In genomic region chr1:182408684-182409327, GRCm38 (mm10) we compare ENCODE assay signal across 8 mouse cellular contexts. TPM values are rescaled to one million over a fixed set of nuclear protein-coding genes. Genes with fewer than 3 reads are reported as not detected.
A peak's percentile ranks its signal among the peaks of the same experiment; 100 is the strongest.
DNase-seq lines count a peak whose midpoint lies in the region; ATAC-seq lines count a peak whose summit lies in the region.

Trp53bp2 (plus strand) TSS chr1:182409172.

- peak; percentile 91 for ATAC-seq in inflammation-experienced regulatory T-cells, adult 6 months
- ATAC-seq in megakaryocyte-erythroid progenitor cell, adult 5-6 weeks (replicated peaks; ENCODE audit: low FRiP score, low TSS enrichment, poor library complexity, severe bottlenecking) = peak; percentile 91

- intact Hi-C loops in gastrocnemius, postnatal 14 days (cut with DNase I; ENCODE audit: low total_unique reads) = no loop called here
- intact Hi-C loops in left cerebral cortex, postnatal 10 days (cut with DNase I) = loop anchor here (5.0 kb wide), 1 partner anchor 67 kb away; the partner anchor contains the start of gene Fbxo28

- DNase-seq in adipocyte (ENCODE audit: low spot score) = peak; percentile 98
- peak; percentile 95 for DNase-seq in embryo, embryonic 10 days (ENCODE audit: low spot score)
- DNase-seq in gastrocnemius, postnatal 14 days = peak; percentile 100
- DNase-seq in left cerebral cortex, postnatal 10 days (ENCODE audit: extremely low spot score in 1 of 2, low spot score in 2 of 2) = peak; percentile 96 to 99
- DNase-seq in right cerebral cortex, postnatal 25 days = peak; percentile 99
- peak; percentile 99 to 100 for DNase-seq in urinary bladder, postnatal 4 days (ENCODE audit: low spot score in 2 of 2)

RNA-seq across cellular contexts. Expression of gene Trp53bp2, which starts in this region (rescaled TPM):
- total RNA-seq in gastrocnemius, postnatal 14 days (2021) = 10 to 100 TPM; 10.7 TPM
- polyA plus RNA-seq in inflammation-experienced regulatory T-cells, adult 6 months (2017; shearing (Covaris generic)) = 1 to 10 TPM; 6.5 to 7.5 (median 6.6) TPM
- total RNA-seq in left cerebral cortex, postnatal 10 days (2021) = 10 to 100 TPM; 15.6 to 20.3 TPM
- 8.2 and 8.8 TPM in 2 replicates for total RNA-seq in megakaryocyte-erythroid progenitor cell, adult 5-6 weeks (2014; fragmentation: Nextera tagmentation)
- total RNA-seq in megakaryocyte-erythroid progenitor cell, adult 5-6 weeks (2017) = 6.2 and 7.5 TPM in 2 replicates

Comparison
In these comparisons a context has a peak if more than half of its experiments do, and no peak if none do; other contexts are left out.
1. Peak in every context shown above with its lines: DNase-seq and ATAC-seq.